ENCODE assay signal across 21 mouse cellular contexts in the genomic region with DNA sequence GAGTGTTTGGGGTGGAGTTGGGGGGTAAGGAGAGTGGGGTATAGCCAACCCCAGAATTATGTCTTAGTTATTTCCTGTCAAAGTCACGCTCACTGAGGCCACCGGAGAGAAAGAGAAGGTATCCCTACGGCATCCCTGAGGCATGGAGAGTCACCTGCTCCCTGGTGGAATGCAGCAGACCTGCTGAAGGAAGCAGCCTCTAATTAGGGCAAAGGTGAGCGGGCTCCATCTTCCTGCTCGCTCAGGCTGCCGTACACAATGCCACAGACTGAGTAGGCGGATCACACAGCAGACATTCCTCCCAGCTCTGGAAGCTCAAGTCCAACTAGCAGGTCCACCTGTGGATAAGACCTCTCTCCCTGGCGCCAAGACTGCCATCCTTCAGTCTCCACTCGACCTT.
DNase-seq lines count a peak whose midpoint lies in the region; ATAC-seq and TF ChIP-seq lines count a peak whose summit lies in the region.
"Had no signal": no experiment of that assay in that cellular context is flagged by ENCODE, and none has a peak within 500 bp of the region (broad histone marks: within the 10 kb centered on the region; RNA-seq: fewer than 3 reads in every experiment).

No protein-coding gene starts in this region.

- H3K9ac ChIP-seq in kidney, embryonic 15.5 days = no peak overlapping the region
- H3K9ac ChIP-seq: heart, embryonic 12.5 days; liver, embryonic 12.5 days had no signal

- no peak; the same call in 1 of the 2 replicates for TF ChIP-seq CTCF in small intestine, adult 2 months (IDR thresholded peaks at IDR 0.05; ENCODE audit: extremely low read depth, insufficient read length, insufficient replicate concordance, low read depth, low read length)

- no peak overlapping the region for H3K4me3 ChIP-seq in kidney, embryonic 15.5 days (replicated peaks)
- H3K4me3 ChIP-seq in small intestine, adult 2 months (ENCODE audit: low read depth, low read length) = peak overlapping the region; percentile 34
- H3K4me3 ChIP-seq: heart, embryonic 12.5 days; liver, embryonic 12.5 days; megakaryocyte, embryonic 14.5 days had no signal

- H3K4me2 ChIP-seq in kidney, embryonic 15.5 days = no peak overlapping the region
- H3K4me2 ChIP-seq: heart, embryonic 12.5 days; liver, embryonic 12.5 days had no signal

- H3K36me3 ChIP-seq in kidney, embryonic 15.5 days = no peaks in the 10 kb centered on the region
- H3K36me3 ChIP-seq in small intestine, adult 2 months (ENCODE audit: control insufficient read depth, insufficient read depth, low read length) = no peaks in the 10 kb centered on the region
- H3K36me3 ChIP-seq: heart, embryonic 12.5 days; liver, embryonic 12.5 days had no signal

- no peak overlapping the region for H3K27ac ChIP-seq in kidney, embryonic 15.5 days
- no peak overlapping the region for H3K27ac ChIP-seq in small intestine, adult 2 months (ENCODE audit: insufficient read depth, low read depth, low read length)
- H3K27ac ChIP-seq: liver, embryonic 12.5 days had no signal

- no peak for TF ChIP-seq POLR2A in small intestine, adult 2 months (IDR thresholded peaks at IDR 0.05; ENCODE audit: low read depth, low read length)

- no peaks in the 10 kb centered on the region for H3K9me3 ChIP-seq in kidney, embryonic 15.5 days (replicated peaks)
- H3K9me3 ChIP-seq: heart, embryonic 12.5 days; liver, embryonic 12.5 days; megakaryocyte, embryonic 14.5 days had no signal

- H3K27me3 ChIP-seq in kidney, embryonic 15.5 days = no peaks in the 10 kb centered on the region
- no peaks in the 10 kb centered on the region for H3K27me3 ChIP-seq in small intestine, adult 2 months (ENCODE audit: control insufficient read depth, insufficient read depth, low read length)
- H3K27me3 ChIP-seq: heart, embryonic 12.5 days; liver, embryonic 12.5 days; megakaryocyte, embryonic 14.5 days had no signal

- DNase-seq in kidney, adult 11 months = peak; percentile 85
- peak; percentile 45 for DNase-seq in ZHBTc4 (ENCODE audit: low read depth, low spot score)
- DNase-seq in kidney, adult 8-10 months = peak; percentile 79 to 80
- DNase-seq in layer of hippocampus, postnatal 10 days (ENCODE audit: low spot score in 2 of 2) = no peak
- DNase-seq in MN1 (ENCODE audit: low spot score) = no peak
- no peak for DNase-seq in cerebellum, adult 8-10 months
- DNase-seq: cerebellum, postnatal 10 days; embryo, embryonic 11 days; heart, postnatal 36 days; left cerebral cortex, postnatal 4 days; retina, postnatal 1 day; right cerebral cortex, postnatal 4 days; thymus, postnatal 14 days had no signal

- ATAC-seq in kidney, embryonic 15.5 days (replicated peaks; ENCODE audit: low FRiP score) = no peak; the same call in 1 of the 2 replicates
- ATAC-seq: forebrain, embryonic 14.5 days; hindbrain, embryonic 16.5 days; liver, embryonic 12.5 days; midbrain, embryonic 16.5 days had no signal

- H3K4me1 ChIP-seq in kidney, embryonic 15.5 days = peaks cover 26% of the 10 kb centered on the region
- H3K4me1 ChIP-seq in small intestine, adult 2 months (ENCODE audit: control insufficient read depth, insufficient read depth, insufficient read length, low read length) = peaks cover 27% of the 10 kb centered on the region

- WGBS in kidney, embryonic 15.5 days = 70% methylated on average over 9 of the region's 9 CpGs
- WGBS in small intestine, adult 2 months = 26% methylated on average over 9 of the region's 9 CpGs

Comparison
In these comparisons a context has a peak if more than half of its experiments do, and no peak if none do; other contexts are left out.
1. DNase-seq: peak in kidney, adult 11 months (single experiment), ZHBTc4 (single experiment) and kidney, adult 8-10 months (2 of 2); none in layer of hippocampus, postnatal 10 days (0 of 2), MN1 (single experiment) and cerebellum, adult 8-10 months (single experiment).